Mouse (Mus musculus) brain, adult 2 months (tissue): ENCODE results near the gene Hnrnpr.
A peak's percentile ranks its signal among the peaks of the same experiment; 100 is the strongest.

Source experiments
- DNase-seq: peaks from one replicate; pipeline ENCODE4 v3.0.0; 2011; ENCODE audit warnings: low read depth, low spot score

Gene Hnrnpr

DNA sequence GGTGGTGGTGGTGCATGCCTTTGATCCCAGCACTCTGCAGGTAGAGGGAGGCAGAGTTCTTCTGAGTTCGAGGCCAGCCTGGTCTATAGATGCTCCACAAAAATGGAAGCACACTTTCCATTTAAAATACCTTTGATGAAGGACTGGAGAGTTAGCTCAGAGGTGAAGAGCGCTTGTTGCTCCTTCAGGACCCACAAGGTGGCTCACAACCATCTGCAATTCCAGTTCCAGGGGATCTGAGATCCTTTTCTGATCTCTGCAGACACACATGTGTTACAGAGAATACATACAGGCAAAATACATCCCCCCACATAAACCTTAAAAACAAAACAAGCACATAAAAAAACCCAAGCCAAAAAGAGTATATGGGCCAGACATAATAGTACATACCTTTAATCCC, 2.4 kb upstream of the Hnrnpr start:
- no peak for DNase-seq

- DNase-seq: peak; percentile 36
Measured at GRCm38 (mm10) chr4:136309780-136310179, 962 bp upstream of the Hnrnpr start.

- peak; percentile 28 for DNase-seq
Measured at GRCm38 (mm10) chr4:136311042-136311999, 579 bp downstream of the Hnrnpr start.

DNA sequence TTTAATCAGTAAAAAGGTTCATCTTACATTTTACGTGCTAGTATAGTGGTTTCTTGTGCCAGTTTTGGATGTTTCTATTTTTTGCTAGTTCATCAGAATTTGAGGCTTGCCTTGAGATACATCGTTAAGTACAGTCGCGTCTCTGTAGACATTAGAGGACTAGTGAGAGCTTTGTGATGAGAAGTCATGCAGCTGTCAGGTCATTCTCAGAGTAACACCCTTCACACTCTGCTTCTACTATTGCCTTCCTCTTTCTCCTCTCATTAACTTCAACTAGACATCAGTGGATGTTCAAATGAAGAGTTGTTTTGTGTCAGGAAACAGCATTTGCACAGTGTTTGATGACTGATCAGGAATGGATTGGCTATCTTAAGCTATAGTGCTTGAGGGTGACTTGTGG, 1.9 kb downstream of the Hnrnpr start:
- no peak for DNase-seq

GRCm38 (mm10) chr4:136317667-136318066, 6.9 kb downstream of the Hnrnpr start:
- no peak for DNase-seq

GRCm38 (mm10) chr4:136320016-136320415, 9.3 kb downstream of the Hnrnpr start:
- DNase-seq: no peak

DNA sequence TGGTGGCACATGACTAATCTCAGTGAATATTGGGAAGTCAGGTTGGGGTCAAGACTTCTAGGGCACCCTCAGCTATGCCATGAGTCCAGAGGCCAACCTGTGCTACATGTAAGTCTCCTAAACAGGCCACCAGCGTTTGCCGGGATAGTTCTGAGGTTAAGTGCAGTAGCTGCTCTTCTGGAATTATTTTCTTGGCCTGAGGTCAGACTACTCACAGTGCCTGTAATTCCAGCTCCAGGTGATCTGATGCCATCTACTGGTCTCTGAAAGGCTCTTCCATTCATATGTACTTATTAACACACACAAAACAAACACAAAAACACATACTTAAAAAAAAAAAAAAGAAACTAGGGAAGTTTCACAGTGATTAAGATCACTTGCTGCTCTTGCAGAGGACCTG, 13.5 kb downstream of the Hnrnpr start:
- DNase-seq: peak; percentile 70

GRCm38 (mm10) chr4:136327238-136327637, 16.5 kb downstream of the Hnrnpr start:
- DNase-seq: no peak

DNA sequence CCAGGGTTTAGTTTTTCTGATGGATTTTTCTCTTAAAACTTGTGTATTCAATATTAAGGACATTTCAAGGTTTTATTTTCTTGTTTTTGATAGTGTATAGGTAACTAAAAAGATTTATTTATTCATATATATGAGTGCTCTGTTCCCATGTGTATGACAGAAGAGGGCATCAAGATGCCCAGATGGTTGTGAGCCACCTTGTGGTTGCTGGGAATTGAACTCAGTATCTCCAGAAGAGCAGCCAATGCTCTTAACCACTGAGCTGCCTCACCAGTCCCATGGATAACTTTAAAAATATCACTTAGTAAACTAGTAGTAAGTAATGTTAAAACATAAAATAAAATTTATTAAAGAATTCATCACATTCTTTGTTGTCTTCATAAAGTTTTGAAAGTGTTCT, 17.4 kb downstream of the Hnrnpr start:
- DNase-seq: no peak

- no peak for DNase-seq
Measured at GRCm38 (mm10) chr4:136331709-136332108, 21.0 kb downstream of the Hnrnpr start.

GRCm38 (mm10) chr4:136333191-136333590, 22.4 kb downstream of the Hnrnpr start:
- DNase-seq: no peak

DNA sequence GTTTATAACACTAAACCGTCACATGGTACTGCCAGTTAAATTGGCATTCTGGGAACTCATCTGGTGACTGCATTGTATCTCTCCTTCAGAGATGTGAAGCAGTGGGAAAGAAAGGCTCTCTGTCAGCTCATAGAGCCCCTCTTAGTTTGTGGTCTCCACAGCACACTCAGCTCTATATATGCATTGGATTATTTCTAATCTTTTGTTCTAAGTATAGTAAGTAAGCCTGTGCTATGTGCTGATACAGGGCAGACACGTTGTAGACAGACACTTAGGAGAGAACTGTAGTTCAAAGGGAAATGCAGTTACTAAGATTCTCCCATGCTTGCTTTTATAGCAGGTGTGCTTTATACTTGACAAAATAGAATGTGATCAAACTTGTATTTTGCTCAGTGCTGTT, 24.3 kb downstream of the Hnrnpr start:
- no peak for DNase-seq

GRCm38 (mm10) chr4:136337129-136337528, 26.4 kb downstream of the Hnrnpr start:
- DNase-seq: no peak

DNA sequence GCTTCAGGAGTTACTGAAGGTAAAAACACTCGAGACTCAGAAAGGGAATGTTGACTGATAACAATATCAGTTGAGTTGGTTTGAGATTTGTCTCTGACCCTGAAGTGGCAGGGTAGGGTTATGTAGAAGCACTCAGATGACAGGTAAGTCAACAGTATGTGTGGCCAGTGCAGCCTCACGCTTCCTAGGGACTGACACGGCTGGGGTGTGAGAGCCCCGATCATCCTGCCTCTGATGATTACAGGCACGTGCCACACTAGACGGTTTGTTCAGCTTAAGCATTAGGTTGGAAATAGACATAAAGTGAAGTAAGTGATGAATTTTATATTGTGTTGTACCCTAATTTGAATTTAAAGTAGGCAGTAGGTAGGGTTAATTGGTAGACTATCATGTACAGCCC, 38.9 kb downstream of the Hnrnpr start:
- no peak for DNase-seq

DNA sequence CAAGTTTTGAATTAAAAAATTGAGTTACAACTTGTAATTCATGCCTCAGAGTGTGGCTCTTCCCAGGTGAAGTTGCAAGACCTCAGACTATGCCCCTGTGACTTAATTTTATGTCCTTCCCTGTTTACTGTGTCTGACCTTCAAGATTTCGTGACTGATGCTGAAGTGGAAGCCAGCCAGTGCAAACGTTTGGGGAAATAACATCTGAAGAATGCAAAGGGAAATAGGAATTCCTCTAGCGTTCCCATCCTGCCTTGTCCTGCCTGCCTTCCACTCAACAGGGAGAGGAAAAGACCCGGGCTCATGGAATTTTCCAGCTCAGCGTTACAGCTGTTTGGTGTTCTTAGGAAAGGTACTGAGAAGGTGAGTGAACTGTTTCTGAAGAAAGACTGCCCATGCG, 46.3 kb downstream of the Hnrnpr start:
- DNase-seq: no peak

- no peak for DNase-seq
Measured at GRCm38 (mm10) chr4:136357429-136357828, 46.7 kb downstream of the Hnrnpr start.

DNA sequence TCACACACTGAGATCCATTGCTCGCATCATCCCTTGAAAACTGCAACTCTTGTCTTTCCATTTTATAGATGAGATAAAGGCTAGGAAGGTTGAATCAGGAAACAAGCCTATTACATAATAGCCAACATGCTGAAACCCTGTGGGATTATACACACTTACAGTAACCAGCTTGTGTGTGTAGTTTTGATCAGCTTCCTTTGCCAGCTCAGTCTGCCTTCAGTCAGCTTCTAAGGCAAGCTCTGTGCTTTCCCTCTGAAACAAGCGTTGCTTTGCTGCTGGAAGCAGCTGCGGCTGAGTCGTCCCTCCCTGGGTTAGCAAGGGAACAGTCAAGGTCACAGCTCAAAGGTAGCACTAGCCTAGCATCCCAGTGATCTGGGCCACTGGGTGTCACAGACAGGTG, 57.1 kb downstream of the Hnrnpr start:
- peak; percentile 43 for DNase-seq

DNA sequence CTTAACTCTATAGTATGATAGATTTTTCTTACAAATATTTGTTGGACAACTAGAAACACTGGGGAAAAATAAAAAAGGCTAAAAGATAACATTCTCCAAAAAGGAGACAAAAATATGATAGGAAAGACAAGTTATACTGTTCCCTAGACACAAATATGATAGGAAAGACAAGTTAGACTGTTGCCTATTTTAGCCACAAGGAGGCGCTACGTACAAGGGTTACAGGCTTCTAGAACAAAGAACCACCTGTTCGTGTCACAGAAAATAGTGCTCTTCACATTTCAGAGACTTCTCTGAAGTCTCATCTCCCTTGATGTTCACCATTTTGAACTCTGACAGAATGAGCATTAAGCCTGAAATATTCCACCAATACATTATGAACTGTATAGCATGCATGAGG, 59.0 kb downstream of the Hnrnpr start:
- peak; percentile 82 for DNase-seq

DNA sequence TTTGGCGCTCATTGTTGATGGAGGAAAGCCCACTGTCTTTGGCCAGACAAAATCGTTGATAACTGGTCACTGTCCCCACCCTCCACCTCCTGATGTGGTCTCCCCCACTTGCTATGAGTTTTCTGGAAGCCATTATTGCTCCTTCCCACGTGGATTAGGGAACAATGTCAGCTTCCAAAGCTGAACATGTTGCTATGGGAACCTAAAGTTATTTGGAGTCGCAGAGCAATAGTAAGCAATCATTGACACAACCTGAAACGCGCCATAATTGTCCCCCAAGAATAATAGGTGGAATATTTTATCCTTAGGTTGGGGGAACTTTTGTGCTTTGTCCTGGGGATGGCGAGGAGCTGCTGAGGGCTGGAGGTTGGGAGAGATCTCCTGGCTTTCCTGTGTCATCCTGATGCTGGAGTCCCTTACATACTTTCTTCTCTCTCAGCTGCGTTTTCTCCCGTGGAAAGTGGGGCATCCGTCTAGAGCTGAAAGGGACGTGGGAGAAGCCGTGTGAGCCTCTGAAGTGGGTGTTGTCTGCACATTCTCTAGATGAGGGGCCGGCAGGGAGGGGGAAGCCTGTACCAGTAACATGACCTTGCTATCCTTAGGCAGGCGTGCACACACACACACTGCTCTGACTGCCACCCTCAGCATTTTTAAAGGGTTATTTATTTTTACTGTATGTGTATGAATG, 62.9 kb downstream of the Hnrnpr start:
- DNase-seq: peak; percentile 81

DNA sequence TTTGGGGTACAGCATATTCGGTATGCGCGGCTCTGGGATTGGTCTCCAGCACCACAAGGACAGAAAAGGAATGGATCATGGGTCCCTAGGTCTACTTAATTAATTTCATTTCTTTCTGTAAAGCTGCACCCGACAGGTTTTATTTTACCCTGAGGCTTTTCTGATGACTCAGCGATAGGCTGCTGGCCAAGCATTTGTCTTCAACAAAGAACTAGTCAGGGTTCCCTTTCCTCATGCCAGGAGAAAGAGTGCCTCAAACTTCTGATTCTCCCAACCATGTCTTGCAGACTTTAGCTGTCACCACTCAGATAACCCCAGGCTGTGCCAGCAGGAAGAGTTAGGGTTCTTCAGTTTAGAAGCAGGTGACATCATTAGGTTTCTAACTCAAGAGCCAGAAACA, 66.3 kb downstream of the Hnrnpr start:
- peak; percentile 47 for DNase-seq

GRCm38 (mm10) chr4:136383052-136383451, 72.3 kb downstream of the Hnrnpr start:
- no peak for DNase-seq

DNA sequence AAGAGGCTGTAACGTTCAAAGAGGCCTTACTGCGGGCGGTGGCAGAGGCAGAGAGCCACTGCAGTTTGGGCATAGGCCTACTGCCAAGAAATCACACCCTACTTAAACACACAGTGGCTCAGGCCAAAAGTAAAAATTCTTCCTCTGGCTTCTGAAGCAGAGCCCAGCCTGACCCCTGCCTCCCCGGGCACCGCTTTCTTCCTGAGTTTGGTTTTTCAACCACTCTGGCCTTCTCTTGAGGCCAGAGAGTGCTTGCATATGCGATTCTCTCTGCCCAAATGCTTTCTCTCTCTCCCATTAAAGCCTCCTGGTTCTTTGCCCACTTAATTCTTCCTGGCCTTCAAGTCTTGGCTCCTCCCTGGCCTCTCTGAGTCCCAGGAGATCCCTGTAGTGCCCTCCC, 73.1 kb downstream of the Hnrnpr start:
- DNase-seq: no peak

- peak; percentile 40 for DNase-seq
Measured at GRCm38 (mm10) chr4:136387261-136387660, 76.5 kb downstream of the Hnrnpr start.
